Mouse (Mus musculus) embryonic facial prominence, embryonic 14.5 days (tissue): Measurements from ENCODE around the gene Tifa. TPM values are rescaled to one million over a fixed set of nuclear protein-coding genes. Genes with fewer than 3 reads are reported as not detected.
"Not testable (repeated sequence)": the region's sequence is repeated elsewhere in the genome, so short reads cannot be mapped to it uniquely, and the experiment has no call there.

ENCODE experiments used
- ATAC-seq: fragments of 200-750 bp; cut with Nextera tagmentation; 2 replicates; pipeline ENCODE4 v1.8.0; 2017; ENCODE audit warnings: low read depth, moderate number of reproducible peaks, moderate TSS enrichment
- DNase-seq: peaks from one replicate; pipeline ENCODE4 v3.0.0-alpha.2; 2015; ENCODE audit warnings: low spot score
- H3K27ac ChIP-seq: fragments of 300-500 bp; sonication (generic); replicated peaks from 2 replicates; pipeline ENCODE4 v1.5.1; 2014; ENCODE audit warnings: low read depth, mild to moderate bottlenecking, low read length, moderate library complexity
- H3K27me3 ChIP-seq: fragments of 300-500 bp; sonication (generic); replicated peaks from 2 replicates; pipeline ENCODE4 v1.6.1; 2014; ENCODE audit warnings: low read length; ENCODE audit not compliant: control insufficient read depth, insufficient read depth
- H3K36me3 ChIP-seq: fragments of 300-500 bp; sonication (generic); 2 replicates; pipeline ENCODE4 v1.6.1; 2014; ENCODE audit warnings: low read length, mixed read lengths; ENCODE audit not compliant: control insufficient read depth, insufficient read depth
- H3K4me1 ChIP-seq: fragments of 300-500 bp; sonication (generic); 2 replicates; pipeline ENCODE4 v1.6.1; 2014; ENCODE audit warnings: antibody characterized with exemption, low read length; ENCODE audit not compliant: control insufficient read depth, insufficient read depth
- H3K4me2 ChIP-seq: fragments of 300-500 bp; sonication (generic); 2 replicates; pipeline ENCODE4 v1.6.1; 2014; ENCODE audit warnings: low read depth, mild to moderate bottlenecking, low read length, moderate library complexity, mixed read lengths
- H3K4me3 ChIP-seq: fragments of 300-500 bp; sonication (generic); 2 replicates; pipeline ENCODE4 v1.5.1; 2014; ENCODE audit warnings: low read depth, mild to moderate bottlenecking, low read length
- H3K9ac ChIP-seq: fragments of 300-500 bp; sonication (generic); 2 replicates; pipeline ENCODE4 v1.6.1; 2014; ENCODE audit warnings: low read depth, mild to moderate bottlenecking, low read length, moderate library complexity, mixed read lengths
- H3K9me3 ChIP-seq: fragments of 300-500 bp; sonication (generic); 2 replicates; pipeline ENCODE4 v1.6.1; 2016; ENCODE audit warnings: low read length; ENCODE audit not compliant: control insufficient read depth
- WGBS: fragments of 180-500 bp; shearing (Covaris S2); extraction: QIAGEN DNeasy Blood & Tissue Kit; methylation state at CpG from one replicate; pipeline ENCODE4 v1.1.7; 2014; 5-methylcytosine and 5-hydroxymethylcytosine counted together
- polyA plus RNA-seq: library from polyadenylated mRNA; unstranded; fragments of >200 nt; fragmentation: Nextera tagmentation; extraction: Ambion mirVana; gene quantifications from 2 replicates; pipeline ENCODE4 v1.2.1, GENCODE M21; 2014

Gene Tifa
- polyA plus RNA-seq, 1 experiment from 2014 or later, result 5.6 TPM

DNA sequence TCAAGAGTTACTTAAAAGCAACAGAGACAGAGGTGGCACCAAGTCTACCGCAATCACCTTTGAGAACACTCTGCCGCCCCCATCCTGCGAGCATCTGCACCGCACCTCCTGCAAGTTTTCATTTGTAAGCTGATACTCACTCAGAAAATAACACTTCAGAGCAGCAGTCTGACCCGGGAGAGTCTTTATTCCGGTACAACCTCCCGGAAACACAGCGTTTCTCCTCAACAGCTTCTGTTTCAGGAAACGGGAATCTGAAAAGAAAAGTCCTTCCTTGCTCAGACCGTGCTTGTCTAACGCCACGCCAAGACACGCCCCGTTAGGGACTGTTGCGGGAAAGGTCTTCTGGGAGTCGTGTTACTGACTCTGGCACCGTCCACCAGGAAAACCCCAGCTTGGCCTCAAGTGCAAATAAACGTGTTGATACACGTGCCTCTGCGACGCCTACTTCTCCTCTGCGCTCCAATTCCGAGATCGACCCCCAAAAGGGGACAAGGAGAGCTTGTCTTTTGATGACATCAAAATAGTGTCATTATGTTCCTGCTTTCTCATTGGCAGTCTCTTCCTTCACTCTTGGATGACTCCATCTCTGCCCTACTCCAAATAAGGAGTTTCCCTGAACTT is 9.5 kb upstream of the Tifa start, which contains the start of gene Alpk1:
Alpk1 (minus strand) TSS at position 507 of the 624 bp plus-strand sequence.
- H3K9ac ChIP-seq, result peak within 1 kb of the TSS; percentile 55
- peak within 1 kb of the TSS; percentile 7; the same call in 1 of the 2 replicates for H3K27ac ChIP-seq
- no peaks in the 10 kb centered on the region for H3K4me1 ChIP-seq
- peak within 1 kb of the TSS; percentile 56 for H3K4me2 ChIP-seq
- DNase-seq (peak; percentile 84), ATAC-seq (peak; percentile 91)
- H3K9me3 ChIP-seq, result no peaks in the 10 kb centered on the region
- no peaks in the 10 kb centered on the region for H3K27me3 ChIP-seq
- H3K36me3 ChIP-seq, result no peaks in the 10 kb centered on the region
- H3K4me3 ChIP-seq, result peak within 1 kb of the TSS; percentile 42
- under 1% methylated on average over 24 of the region's 24 CpGs for WGBS

DNA sequence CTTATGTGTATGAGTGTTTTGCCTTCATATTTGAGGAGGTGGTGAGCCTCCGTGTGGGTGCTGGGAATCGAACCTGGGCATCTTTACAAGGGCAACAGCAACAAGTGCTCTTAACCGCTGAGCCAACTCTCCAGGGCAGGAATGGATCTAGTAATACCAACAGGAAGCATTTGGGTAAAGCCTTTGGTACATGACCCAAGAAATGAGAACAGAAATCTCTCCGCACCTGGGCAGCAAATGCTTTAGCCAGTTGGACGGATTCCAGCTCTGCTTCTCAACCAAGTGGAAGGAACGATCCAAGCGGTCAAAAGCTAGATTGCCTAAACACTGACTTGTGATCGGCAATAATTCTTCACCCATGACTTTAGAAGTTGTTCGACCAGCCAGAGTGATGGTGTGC is 8.7 kb upstream of the Tifa start:
- DNase-seq, result no peak
- no peaks in the 10 kb centered on the region for H3K36me3 ChIP-seq
- H3K4me1 ChIP-seq, result no peaks in the 10 kb centered on the region
- ATAC-seq, result no peak
- H3K9me3 ChIP-seq, result no peaks in the 10 kb centered on the region
- no peak overlapping the region for H3K27ac ChIP-seq
- no peak overlapping the region for H3K9ac ChIP-seq
- no peak overlapping the region for H3K4me3 ChIP-seq
- 91% methylated on average over 9 of the region's 9 CpGs for WGBS
- H3K27me3 ChIP-seq, result no peaks in the 10 kb centered on the region
- no peak overlapping the region for H3K4me2 ChIP-seq

DNA sequence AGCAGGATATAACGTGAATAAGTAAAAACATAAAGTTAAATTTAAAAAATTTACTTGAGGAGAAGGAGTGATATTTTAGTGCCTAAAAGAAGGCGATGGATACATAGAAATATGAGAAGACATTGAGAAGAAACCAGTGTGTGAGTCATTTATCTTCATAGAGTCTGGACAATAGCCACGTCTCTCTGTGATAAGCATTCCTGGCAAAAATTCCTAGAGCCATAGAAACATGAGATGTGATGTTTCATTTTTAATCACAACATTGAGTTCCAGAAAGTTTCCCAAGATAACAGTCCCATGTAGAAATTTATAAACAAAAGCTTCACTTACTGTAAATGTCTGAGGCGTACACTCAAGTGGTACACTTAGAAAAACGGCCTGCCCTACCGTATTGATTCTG is 6.7 kb upstream of the Tifa start:
- no peak for DNase-seq
- Histone ChIP-seq H3K4me2 (no peak overlapping the region), H3K9ac (no peak overlapping the region), H3K27ac (no peak overlapping the region), H3K4me1 (no peaks in the 10 kb centered on the region), H3K9me3 (no peaks in the 10 kb centered on the region), H3K36me3 (no peaks in the 10 kb centered on the region), H3K27me3 (peaks cover 2% of the 10 kb centered on the region), H3K4me3 (no peak overlapping the region)
- WGBS, result 78% methylated on average over 6 of the region's 6 CpGs
- ATAC-seq, result no peak

DNA sequence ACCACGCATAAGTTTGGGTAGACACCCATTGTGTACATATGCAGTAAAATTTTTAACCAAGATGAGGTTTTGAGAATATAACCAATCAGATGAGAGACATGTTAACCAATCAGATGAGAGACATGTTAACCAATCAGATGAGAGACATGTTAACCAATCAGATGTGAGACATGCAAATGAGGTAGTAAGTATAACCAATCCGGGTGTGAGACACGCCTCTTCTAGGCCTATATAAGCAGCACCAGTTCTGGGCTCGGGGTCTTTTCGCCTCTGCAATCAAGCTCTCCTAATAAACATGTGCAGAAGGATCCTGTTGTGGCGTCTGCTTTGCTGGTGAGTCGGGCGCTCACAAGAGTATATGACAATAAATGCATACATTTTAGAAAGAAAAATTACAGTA is 5.9 kb upstream of the Tifa start:
- not testable (repeated sequence) for H3K9ac ChIP-seq, H3K4me3 ChIP-seq, H3K27ac ChIP-seq, DNase-seq, H3K4me2 ChIP-seq, H3K27me3 ChIP-seq, ATAC-seq, H3K9me3 ChIP-seq, H3K36me3 ChIP-seq, H3K4me1 ChIP-seq
- WGBS, result 87% methylated on average over 8 of the region's 8 CpGs

DNA sequence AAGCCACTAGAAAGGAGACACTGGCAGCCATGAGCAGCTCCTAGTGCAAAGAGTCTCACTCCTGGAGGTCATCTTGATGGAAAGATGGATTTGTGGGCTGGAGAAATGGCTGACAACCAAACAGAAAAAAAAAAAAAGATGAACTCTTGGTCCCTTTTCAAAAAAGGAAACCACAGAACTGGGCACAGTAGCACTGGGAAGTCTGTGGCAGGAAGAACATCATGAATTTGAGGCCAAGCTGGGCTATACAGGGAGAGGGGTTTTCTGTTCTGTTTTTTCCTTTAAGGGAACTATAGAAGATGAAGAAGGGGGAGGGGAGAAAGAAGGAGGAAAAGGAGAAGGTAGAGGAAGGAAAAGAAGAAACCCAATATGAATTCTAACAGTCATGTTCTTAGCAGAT is 2.6 kb upstream of the Tifa start:
- H3K4me2 ChIP-seq, result no peak overlapping the region
- DNase-seq (no peak), ATAC-seq (no peak)
- H3K9me3 ChIP-seq, result no peaks in the 10 kb centered on the region
- peaks cover 12% of the 10 kb centered on the region for H3K4me1 ChIP-seq
- H3K9ac ChIP-seq, result no peak overlapping the region
- peaks cover 29% of the 10 kb centered on the region for H3K27me3 ChIP-seq
- no peak overlapping the region for H3K4me3 ChIP-seq
- no peak overlapping the region for H3K27ac ChIP-seq
- no peaks in the 10 kb centered on the region for H3K36me3 ChIP-seq

DNA sequence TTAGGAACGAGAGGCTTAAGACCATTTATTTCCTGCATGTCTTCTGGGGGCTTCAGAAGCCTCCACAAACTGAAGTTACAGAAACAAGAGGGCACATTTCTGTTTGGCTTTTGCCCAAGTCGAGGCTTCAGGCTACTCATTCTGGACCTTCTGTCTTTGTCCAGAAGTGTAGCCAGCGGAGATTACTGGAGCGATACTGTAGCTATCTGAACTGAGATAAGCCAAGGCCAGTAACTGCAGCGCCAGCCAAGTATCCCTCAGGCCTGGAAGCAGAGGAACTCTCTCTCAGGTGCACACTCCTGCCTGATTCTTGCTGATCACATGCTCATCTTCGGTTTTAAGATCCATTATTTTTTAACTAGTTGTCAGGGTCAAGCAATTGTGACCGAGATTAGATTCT is 1.6 kb upstream of the Tifa start:
- DNase-seq, result no peak
- Histone ChIP-seq H3K9ac (no peak overlapping the region), H3K36me3 (no peaks in the 10 kb centered on the region), H3K9me3 (no peaks in the 10 kb centered on the region), H3K27me3 (peaks cover 32% of the 10 kb centered on the region), H3K4me1 (peaks cover 12% of the 10 kb centered on the region), H3K4me3 (no peak overlapping the region), H3K27ac (no peak overlapping the region), H3K4me2 (no peak overlapping the region)
- no peak for ATAC-seq
- WGBS, result 39% methylated on average over 7 of the region's 7 CpGs

DNA sequence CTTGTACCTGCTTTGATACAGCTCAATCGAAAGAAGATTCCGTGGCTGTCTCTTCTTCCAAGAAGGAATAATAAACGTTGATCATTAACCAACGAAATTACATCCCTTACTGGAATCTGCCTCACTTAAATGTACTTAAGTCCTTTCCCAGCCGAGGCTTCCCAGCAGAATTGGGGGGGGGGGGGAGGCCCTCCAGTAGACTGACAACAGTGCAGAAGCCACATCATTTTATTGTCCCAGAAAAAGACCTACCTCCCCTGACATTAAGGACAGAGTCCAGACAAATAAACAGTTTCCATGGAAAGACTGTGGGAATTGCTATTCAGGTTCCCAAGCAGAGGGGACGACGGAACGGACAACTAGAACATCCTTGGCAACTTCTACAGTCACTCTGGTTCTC is 686 bp upstream of the Tifa start:
- Histone ChIP-seq H3K36me3 (no peaks in the 10 kb centered on the region), H3K9ac (no peak overlapping the region), H3K27me3 (peaks cover 32% of the 10 kb centered on the region), H3K27ac (no peak overlapping the region), H3K9me3 (no peaks in the 10 kb centered on the region), H3K4me3 (peak overlapping the region; percentile 53), H3K4me2 (peak overlapping the region; percentile 94; the same call in 1 of the 2 replicates), H3K4me1 (peaks cover 12% of the 10 kb centered on the region)
- no peak for ATAC-seq
- no peak for DNase-seq
- WGBS, result 21% methylated on average over 8 of the region's 8 CpGs

DNA sequence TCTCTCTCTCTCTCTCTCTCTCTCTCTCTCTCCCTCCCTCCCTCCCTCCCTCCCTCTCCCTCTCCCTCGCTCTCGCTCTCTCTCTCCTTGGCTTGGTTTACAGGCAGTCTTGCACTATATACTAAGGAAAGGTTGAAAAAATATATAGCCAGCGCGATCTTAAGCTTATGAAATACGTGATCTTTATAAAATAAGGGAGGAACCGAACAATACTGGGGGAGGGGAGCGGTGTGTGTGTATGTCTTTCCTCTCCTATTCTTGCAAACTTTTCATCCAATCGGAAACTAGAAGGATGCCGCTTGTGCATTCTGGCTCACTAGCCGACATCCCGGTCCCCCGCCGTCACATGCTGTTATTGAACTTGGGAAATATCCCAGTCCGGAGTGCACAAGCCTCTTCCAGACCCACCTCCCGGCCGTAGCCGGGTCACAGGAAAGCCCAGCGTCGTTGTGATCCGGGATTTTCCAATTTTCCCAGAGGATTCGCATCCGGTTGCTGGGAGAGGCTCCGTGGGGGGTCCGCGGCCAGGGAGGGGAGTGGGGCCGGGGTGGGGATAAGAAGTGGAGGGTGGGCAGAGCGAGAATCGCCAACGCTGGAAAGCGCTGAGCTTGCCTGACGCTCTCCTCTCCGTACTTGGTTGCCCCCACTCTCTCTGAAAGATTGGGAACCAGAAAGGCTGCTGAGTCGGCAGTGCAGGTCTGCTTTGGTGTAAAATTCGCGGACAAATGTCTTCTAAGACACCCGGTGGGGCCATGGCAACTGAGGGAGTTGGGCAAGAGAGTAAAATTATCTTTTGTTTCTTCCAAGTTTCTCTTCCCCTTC is 840 bp downstream of the Tifa start:
- 0 out of 2 replicates have a peak overlapping the region, but pooled peaks have one; percentile 13 for H3K27ac ChIP-seq
- H3K27me3 ChIP-seq, result peaks cover 32% of the 10 kb centered on the region
- peak overlapping the region; percentile 94 for H3K4me2 ChIP-seq
- H3K4me3 ChIP-seq, result peak overlapping the region; percentile 53
- no peaks in the 10 kb centered on the region for H3K36me3 ChIP-seq
- H3K9me3 ChIP-seq, result no peaks in the 10 kb centered on the region
- DNase-seq (peak; percentile 60), ATAC-seq (peak; percentile 63)
- under 1% methylated on average over 36 of the region's 36 CpGs for WGBS
- H3K4me1 ChIP-seq, result peaks cover 12% of the 10 kb centered on the region
- H3K9ac ChIP-seq, result peak overlapping the region; percentile 64
